Mouse (Mus musculus): Measurements from ENCODE around the gene Prkn. TPM values are rescaled to one million over a fixed set of nuclear protein-coding genes. Genes with fewer than 3 reads are reported as not detected.
"Not testable (repeated sequence)": the region's sequence is repeated elsewhere in the genome, so short reads cannot be mapped to it uniquely, and the experiment has no call there.

Gene Prkn
- total and polyA plus RNA-seq, 2 experiments from 2014 or later, result 6.2 to 6.8 TPM

DNA sequence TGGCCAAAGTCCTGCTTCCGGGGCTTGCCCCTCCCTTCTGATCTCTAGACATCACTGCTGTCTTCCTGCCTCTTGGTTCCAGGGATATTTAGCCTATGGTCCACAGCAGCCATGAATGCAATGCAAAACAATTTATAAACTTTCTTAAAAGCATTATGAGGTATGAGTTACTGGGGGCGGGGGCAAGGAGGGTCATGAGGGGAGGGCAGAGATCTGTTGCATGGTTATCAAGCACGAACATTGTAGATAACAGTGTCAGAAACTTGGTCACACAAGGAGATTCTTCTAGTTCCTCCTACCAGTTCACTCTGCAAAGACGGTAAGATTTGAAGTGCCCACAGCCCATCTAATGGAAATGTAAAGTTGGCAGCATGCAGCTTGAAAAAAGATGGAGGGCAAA is 1149.1 kb downstream of the Prkn start:
- Histone ChIP-seq H3K27ac (ENCODE audit: low read depth, low read length) (no peak overlapping the region), H3K9ac (no peak overlapping the region), H3K36me3 (ENCODE audit: insufficient read depth) (no peaks in the 10 kb centered on the region), H3K4me3 (ENCODE audit: low read depth, low read length) (no peak overlapping the region), H3K4me1 (ENCODE audit: insufficient read depth) (0 out of 2 replicates have a peak, but pooled peaks cover 3% of the 10 kb centered on the region), H3K4me2 (ENCODE audit: low read depth) (no peak overlapping the region), H3K27me3 (ENCODE audit: insufficient read depth, low read length) (no peaks in the 10 kb centered on the region), H3K9me3 (ENCODE audit: low read length) (no peaks in the 10 kb centered on the region)
- ATAC-seq (no peak), DNase-seq (no peak)
- 95% methylated on average over 4 of the region's 4 CpGs for WGBS
- no peak for TF ChIP-seq CTCF (IDR thresholded peaks at IDR 0.05; ENCODE audit: low read depth)

DNA sequence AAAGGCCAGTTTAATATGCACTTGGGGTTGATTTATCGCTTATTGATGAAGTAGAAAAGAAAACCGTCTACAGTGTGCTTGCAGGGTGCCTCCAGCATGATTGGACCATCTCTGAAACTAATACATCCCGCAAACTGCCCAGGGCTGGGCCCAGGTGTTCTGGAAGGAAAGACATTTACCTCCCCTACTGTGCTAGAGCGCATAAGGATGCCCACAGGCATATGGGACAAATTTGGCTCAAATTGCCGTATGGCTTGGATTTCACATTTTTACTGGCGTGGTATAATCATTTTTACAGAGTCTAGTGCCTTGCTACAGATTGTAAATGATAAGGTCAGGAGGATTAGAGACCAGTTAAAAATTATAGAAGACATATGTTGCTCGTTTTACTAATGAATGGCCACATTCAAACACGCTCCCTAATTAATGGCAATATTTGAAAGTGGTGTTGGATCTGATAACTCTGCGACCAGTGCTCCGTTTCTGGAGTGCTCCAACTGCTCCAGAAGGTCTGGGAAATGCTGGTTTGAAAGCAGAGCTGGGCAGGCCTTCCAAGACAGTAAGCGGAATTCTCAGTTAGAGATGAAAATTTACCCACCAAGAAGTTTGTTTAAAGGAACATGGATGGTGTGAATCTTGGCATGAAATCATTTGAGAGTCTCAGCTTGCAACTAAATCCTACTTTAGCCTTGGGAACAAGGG is 1150.4 kb downstream of the Prkn start:
- Histone ChIP-seq H3K4me2 (ENCODE audit: low read depth) (no peak overlapping the region), H3K4me3 (ENCODE audit: low read depth, low read length) (no peak overlapping the region), H3K27me3 (ENCODE audit: insufficient read depth, low read length) (no peaks in the 10 kb centered on the region), H3K27ac (ENCODE audit: low read depth, low read length) (no peak overlapping the region), H3K36me3 (ENCODE audit: insufficient read depth) (no peaks in the 10 kb centered on the region), H3K9ac (no peak overlapping the region), H3K9me3 (ENCODE audit: low read length) (no peaks in the 10 kb centered on the region), H3K4me1 (ENCODE audit: insufficient read depth) (0 out of 2 replicates have a peak, but pooled peaks cover 3% of the 10 kb centered on the region)
- no peak for DNase-seq
- 68% methylated on average over 11 of the region's 11 CpGs for WGBS
- no peak for TF ChIP-seq CTCF (IDR thresholded peaks at IDR 0.05; ENCODE audit: low read depth)
- no peak for ATAC-seq

DNA sequence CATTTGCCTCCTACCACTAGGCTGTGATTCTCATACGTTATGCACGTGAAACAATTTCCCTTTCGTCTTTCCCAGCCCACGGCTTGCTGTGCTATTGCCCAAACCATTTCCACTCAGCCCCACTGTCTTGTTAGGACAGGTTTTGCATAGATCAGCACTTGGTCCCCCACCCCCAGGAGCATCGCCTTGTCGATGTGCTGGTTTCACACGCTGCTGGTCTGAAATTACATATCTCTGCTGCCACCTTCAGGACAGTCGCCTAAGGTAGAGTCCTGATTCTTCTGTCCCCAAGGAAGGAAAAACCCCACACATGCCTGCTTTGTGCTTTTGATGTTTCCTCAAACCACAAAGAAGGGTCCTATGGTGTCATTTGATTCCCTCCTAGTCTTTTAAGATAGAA is 1153.1 kb downstream of the Prkn start:
- H3K9me3 ChIP-seq (ENCODE audit: low read length), result no peaks in the 10 kb centered on the region
- no peaks in the 10 kb centered on the region for H3K4me1 ChIP-seq (ENCODE audit: insufficient read depth)
- TF ChIP-seq CTCF (IDR thresholded peaks at IDR 0.05; ENCODE audit: low read depth), result peak; percentile 82
- no peak overlapping the region for H3K4me3 ChIP-seq (ENCODE audit: low read depth, low read length)
- no peaks in the 10 kb centered on the region for H3K27me3 ChIP-seq (ENCODE audit: insufficient read depth, low read length)
- H3K4me2 ChIP-seq (ENCODE audit: low read depth), result no peak overlapping the region; the same call in 1 of the 2 replicates
- H3K27ac ChIP-seq (ENCODE audit: low read depth, low read length), result no peak overlapping the region
- H3K36me3 ChIP-seq (ENCODE audit: insufficient read depth), result no peaks in the 10 kb centered on the region
- WGBS, result 19% methylated on average over 8 of the region's 8 CpGs
- DNase-seq (peak; percentile 86), ATAC-seq (peak; percentile 83)
- H3K9ac ChIP-seq, result no peak overlapping the region

DNA sequence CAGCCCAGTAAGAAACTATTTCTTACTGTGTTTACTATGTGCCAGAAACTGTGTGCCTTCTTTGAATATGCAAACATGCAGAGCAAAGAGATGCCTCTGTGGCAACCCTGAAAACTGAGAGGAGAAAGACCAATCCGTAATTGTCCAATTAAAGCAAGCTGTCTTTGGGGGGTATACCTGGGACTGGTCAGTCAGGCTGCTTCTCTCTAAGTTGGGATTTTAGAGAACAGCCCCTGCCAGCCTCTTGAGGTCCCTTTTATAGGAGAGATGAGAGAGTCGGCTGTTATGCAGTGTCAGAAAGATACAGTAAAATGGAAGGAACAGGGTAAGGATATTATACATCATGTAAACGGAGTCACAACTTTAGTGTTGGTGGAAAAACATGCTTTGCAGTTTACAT is 1154.1 kb downstream of the Prkn start:
- Histone ChIP-seq H3K4me3 (ENCODE audit: low read depth, low read length) (no peak overlapping the region), H3K27me3 (ENCODE audit: insufficient read depth, low read length) (no peaks in the 10 kb centered on the region), H3K4me2 (ENCODE audit: low read depth) (no peak overlapping the region), H3K27ac (ENCODE audit: low read depth, low read length) (no peak overlapping the region), H3K36me3 (ENCODE audit: insufficient read depth) (no peaks in the 10 kb centered on the region), H3K9ac (no peak overlapping the region), H3K4me1 (ENCODE audit: insufficient read depth) (no peaks in the 10 kb centered on the region), H3K9me3 (ENCODE audit: low read length) (no peaks in the 10 kb centered on the region)
- 84% methylated on average over 3 of the region's 3 CpGs for WGBS
- DNase-seq, result no peak
- no peak for TF ChIP-seq CTCF (IDR thresholded peaks at IDR 0.05; ENCODE audit: low read depth)
- no peak for ATAC-seq

DNA sequence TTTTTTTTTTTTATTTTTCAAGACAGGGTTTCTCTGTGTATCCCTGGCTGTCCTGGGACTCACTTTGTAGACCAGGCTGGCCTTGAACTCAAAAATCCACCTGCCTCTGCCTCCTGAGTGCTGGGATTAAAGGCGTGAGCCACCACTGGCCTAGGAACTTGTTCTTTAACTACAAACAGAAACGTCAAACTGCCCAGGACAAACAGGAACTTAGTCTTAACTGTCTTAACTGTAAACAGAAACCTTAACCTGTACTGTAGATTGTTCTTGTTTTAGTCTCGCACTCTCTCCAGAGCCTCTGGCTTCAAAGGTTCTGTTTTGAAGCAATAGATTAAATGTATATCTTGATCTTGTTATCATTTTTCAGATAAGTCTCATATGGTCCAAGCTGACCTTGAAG is 1154.6 kb downstream of the Prkn start:
- WGBS, result 88% methylated on average over 3 of the region's 3 CpGs
- not testable (repeated sequence) for ATAC-seq; H3K36me3 ChIP-seq (ENCODE audit: insufficient read depth); H3K4me1 ChIP-seq (ENCODE audit: insufficient read depth); H3K27me3 ChIP-seq (ENCODE audit: insufficient read depth, low read length); H3K9me3 ChIP-seq (ENCODE audit: low read length); H3K9ac ChIP-seq; H3K4me2 ChIP-seq (ENCODE audit: low read depth); H3K4me3 ChIP-seq (ENCODE audit: low read depth, low read length); DNase-seq; H3K27ac ChIP-seq (ENCODE audit: low read depth, low read length)

DNA sequence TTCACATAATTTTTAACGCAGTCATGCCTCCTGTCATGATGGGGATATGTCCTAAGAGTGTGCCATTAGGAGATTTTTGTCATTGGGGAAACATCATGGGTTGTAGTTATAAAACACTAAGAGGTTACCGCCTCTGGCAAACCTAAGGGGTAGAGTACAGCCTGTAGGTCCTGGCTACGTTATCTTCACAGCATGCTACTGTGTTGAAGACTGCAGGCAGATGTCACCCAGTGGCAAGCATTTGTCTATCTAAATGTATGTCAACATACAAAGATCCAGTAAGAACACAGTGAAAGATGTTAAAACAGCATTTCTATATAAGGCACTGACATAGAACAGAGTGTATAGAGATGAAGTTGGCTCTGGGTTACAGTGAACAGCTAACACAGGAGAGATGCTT is 1155.3 kb downstream of the Prkn start:
- no peak overlapping the region for H3K9ac ChIP-seq
- no peaks in the 10 kb centered on the region for H3K4me1 ChIP-seq (ENCODE audit: insufficient read depth)
- no peak for DNase-seq
- no peak overlapping the region for H3K4me3 ChIP-seq (ENCODE audit: low read depth, low read length)
- no peak overlapping the region for H3K27ac ChIP-seq (ENCODE audit: low read depth, low read length)
- H3K27me3 ChIP-seq (ENCODE audit: insufficient read depth, low read length), result no peaks in the 10 kb centered on the region
- ATAC-seq, result no peak
- no peaks in the 10 kb centered on the region for H3K36me3 ChIP-seq (ENCODE audit: insufficient read depth)
- no peak overlapping the region for H3K4me2 ChIP-seq (ENCODE audit: low read depth)
- WGBS, result 81% methylated on average over 3 of the region's 3 CpGs
- no peak for TF ChIP-seq CTCF (IDR thresholded peaks at IDR 0.05; ENCODE audit: low read depth)
- H3K9me3 ChIP-seq (ENCODE audit: low read length), result no peaks in the 10 kb centered on the region

DNA sequence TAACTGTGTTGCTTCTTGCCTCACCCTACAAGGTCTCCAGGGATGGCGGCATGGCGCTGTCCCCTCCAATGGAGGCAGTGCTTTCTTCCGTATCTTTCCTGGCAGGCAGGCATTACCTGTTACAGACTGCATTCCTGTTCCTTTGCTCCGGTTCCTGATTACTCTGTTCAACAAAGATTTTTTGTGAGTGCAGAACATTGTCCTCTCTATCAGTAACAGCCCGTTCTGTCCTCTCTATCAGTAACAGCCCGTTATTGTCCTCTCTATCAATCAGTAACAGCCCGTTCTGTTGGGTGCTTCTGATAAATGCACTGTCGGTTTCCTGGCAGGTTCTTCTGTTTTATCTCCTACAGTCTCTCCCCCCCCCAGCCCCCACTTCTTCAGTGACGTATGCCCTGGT is 1156.1 kb downstream of the Prkn start:
- 73% methylated on average over 9 of the region's 9 CpGs for WGBS
- Histone ChIP-seq H3K4me3 (ENCODE audit: low read depth, low read length) (no peak overlapping the region), H3K4me2 (ENCODE audit: low read depth) (no peak overlapping the region), H3K36me3 (ENCODE audit: insufficient read depth) (no peaks in the 10 kb centered on the region), H3K27ac (ENCODE audit: low read depth, low read length) (no peak overlapping the region), H3K9ac (no peak overlapping the region), H3K27me3 (ENCODE audit: insufficient read depth, low read length) (no peaks in the 10 kb centered on the region), H3K4me1 (ENCODE audit: insufficient read depth) (no peaks in the 10 kb centered on the region), H3K9me3 (ENCODE audit: low read length) (no peaks in the 10 kb centered on the region)
- DNase-seq (no peak), ATAC-seq (no peak)
- no peak for TF ChIP-seq CTCF (IDR thresholded peaks at IDR 0.05; ENCODE audit: low read depth)

Data from forebrain, postnatal 0 days (tissue).